Mouse (Mus musculus) spleen, postnatal 14 days (tissue): ENCODE measurements at regions not wholly inside any gene's neighbourhood (a gene's known extent, or its start where the extent isn't known, plus 50 kb on each side); places are given as distances from the start of the nearest gene placed in this dataset.

Experiments
- DNase-seq, 2 experiments: peaks; one replicate each; pipeline ENCODE4 v3.0.0; 2021 to 2022; ENCODE audit warnings: low spot score in 2 of 2

DNA sequence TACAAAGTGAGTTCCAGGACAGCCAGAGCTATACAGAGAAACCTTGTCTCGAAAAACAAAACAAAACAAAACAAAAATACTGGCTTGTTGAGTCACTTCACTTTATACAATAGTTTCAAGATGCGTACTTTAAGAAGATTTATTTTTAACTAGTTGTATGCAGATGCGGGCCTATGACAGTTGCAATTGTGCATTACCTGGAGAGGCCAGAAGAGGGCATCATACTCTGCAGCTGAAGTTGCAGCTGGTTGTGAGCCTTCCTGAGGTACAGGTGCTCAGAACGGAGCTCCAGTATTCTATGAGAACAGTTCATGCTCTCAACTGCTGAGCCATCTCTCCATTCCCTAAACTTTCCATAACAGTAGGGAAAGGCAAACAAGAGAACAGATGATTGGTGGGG lies 314.2 kb upstream of the 4931429L15Rik start:
- DNase-seq, result no peak

- no peak for DNase-seq
These were observed 312.8 kb upstream of the 4931429L15Rik start for GRCm38 (mm10) chr9:46632576-46632975.

DNA sequence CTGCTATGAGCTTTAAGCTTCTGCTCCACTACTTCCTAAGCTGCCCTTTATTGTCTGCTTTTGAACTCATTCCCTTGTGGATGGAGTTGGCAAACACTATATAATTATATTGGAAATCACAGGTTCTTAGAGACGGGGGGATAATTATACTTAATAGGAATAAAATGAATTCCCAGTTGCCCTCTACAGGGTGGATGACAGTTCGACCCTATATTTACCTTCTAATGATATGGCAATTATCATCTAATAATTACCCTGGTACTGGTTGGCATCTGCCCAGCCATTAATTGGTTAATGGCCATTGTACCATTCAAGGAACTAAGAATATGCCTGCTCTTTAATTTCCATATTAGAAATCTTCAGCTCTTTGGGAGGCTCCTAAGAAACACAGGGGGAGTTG lies 302.5 kb upstream of the 4931429L15Rik start:
- no peak for DNase-seq

GRCm38 (mm10) chr9:46621851-46622250 lies 302.1 kb upstream of the 4931429L15Rik start:
- DNase-seq, result no peak

DNA sequence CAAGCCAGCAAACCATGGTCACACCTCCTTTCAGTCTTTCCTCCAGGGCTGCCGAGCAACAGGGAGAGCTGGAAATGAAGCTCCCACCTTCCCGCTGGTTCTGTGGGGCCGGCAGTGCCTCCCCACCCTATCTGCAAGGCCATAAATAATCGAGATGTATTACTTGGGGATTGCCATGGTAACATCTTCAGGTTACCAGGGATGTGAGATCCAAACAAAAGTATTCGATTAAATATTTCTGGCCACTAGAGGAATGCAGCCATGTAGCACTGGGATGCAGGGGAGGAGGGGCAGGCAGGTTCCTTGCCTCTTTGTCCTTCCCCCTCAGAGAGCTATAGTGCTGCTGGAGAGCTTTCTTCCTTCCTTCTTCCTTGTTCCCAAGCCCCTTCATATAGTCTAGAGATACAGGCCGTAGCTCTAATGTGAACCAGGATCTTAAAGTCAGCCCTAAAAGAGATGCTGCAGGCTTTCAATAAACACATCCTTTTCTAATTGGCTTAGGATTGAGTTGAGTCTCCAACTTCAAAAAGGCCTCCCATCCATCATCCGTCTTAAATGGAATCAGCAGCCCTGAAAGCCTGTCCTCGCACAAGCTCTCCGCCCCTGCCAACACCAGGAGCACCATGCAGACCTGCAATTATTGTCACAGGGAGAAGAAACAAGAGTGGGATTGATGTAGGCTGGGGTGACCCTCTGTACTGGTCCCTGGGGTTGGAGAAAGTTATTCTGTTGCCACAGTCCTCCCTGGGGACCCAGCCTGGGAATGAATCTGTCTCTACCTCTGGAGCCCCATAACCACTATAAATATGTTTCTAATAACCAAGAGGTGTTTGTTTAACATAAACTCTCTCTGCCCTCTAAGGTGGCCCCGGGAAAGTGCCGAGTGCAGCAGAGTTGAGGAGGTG lies 290.6 kb upstream of the 4931429L15Rik start:
- no peak for DNase-seq

- DNase-seq, result no peak
These were observed 288.9 kb upstream of the 4931429L15Rik start for GRCm38 (mm10) chr9:46608695-46609094.

DNA sequence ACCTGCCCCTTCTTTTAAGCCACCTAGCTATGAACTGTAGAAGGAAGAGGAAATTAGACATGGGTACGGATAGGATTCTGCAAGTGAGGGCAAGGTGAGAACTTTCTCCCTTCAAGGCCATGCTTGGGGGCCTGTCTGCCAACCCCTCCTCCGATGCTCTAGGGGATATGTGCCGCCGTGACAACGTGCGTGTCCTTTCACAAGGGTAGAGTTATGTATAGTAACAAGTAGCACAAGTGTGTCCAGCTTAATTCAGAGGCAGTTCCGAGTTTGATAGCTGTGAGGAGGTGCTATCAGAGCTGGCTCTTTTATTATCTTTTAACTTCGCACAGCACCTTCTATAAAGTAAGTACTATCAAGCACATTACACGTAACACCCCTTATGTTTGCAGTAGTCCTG lies 281.0 kb upstream of the 4931429L15Rik start:
- DNase-seq, result no peak

DNA sequence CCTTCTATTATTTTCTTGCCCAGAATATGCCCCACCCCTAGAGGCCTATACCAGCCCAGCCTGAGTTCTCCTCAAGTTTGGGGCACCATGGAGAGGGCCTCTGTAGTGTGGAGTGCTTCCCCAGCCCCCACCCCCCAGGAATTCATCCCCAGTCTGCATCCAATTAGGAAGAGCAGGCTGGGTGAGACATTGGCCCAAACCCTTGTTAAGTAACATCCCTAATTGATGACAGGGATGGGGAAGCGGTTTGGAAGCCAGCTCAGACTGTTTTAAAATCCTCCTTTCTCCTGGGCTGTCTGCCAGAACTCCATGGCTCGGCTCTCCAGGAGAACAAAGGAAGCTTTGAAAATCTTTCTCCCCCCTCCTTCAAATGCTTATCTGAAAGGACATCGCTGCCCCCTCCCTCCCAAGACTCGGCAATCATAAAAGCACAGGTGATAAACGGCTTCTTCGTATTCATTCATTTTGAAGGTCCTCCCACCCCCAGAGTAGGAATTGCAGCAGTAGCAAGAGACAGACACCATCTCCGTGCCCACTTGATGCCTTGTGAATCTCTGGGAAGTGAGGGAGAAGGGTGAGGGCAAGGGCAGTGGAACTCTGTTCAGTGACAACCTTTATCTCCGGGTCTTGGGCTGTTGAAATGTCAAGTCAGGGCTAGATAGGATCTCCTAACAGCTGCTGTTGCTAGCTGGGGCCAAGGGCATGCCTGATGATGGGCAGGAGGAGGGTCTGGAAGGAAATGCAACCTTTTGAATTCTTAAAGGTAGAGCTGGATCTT lies 280.3 kb upstream of the 4931429L15Rik start:
- no peak for DNase-seq

DNA sequence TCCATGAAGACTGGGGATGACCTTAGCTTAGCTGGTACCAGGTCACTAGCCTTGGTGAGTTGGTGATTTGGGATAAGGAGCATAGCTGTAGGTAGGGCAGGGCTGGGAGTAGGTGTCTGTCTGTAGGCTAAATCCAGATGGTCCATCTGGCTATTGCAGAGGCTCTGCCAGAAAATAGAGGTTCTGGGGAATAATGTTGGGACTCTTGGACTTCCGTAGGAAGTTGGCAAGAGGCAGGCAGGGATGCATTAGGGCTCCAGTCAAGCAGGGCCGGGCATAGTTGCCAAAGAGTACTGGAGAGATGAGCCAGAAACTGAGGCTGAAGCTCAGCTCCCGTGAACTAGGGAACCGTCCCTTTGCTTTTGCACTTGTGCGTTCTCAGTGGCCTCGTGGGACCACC lies 278.7 kb upstream of the 4931429L15Rik start:
- no peak for DNase-seq

- DNase-seq, result no peak
These were observed 273.7 kb upstream of the 4931429L15Rik start for GRCm38 (mm10) chr9:46593444-46593843.

DNA sequence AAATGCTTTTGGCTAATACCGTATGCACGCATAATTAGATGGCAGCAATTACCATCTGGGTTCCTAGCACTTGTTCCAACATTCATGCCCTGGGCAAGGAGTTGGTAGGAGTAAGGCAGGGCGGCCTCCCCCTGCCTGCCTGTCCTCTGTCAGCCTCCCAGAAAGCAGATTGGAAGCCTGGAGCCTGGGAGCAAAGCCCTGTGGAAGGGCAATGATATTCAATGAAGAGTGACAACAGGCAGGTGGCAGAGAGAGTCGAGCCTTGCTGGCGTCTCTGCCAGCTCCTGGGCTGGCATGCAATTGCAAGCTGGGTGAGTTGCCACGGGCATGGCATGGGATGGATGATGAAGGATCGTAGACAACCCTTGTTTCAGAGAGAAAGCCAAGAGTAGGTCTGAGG lies 273.1 kb upstream of the 4931429L15Rik start:
- DNase-seq, result no peak

GRCm38 (mm10) chr9:46586818-46587217 lies 267.0 kb upstream of the 4931429L15Rik start:
- DNase-seq, result no peak

DNA sequence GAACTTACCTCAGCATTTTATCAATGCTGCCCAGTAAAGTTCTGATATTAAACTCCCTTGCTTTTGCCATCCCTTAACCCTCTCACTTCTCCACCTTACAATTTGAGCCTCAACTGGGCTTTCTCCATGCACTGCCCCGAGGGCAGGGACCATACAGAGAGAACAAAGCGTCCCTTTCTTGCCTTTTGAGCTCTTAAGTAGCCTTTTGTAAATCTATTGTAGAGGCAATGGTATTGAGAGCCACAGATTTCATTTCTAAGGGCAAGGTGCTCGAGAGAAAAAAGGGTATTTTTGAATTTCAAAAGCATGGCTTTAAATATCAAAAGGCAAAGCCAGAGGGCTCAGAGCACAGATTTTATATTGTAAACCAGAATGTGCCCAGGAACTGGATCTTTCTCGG lies 262.1 kb upstream of the 4931429L15Rik start:
- DNase-seq, result no peak

- no peak for DNase-seq
These were observed 242.5 kb upstream of the 4931429L15Rik start for GRCm38 (mm10) chr9:46562301-46562700.

GRCm38 (mm10) chr9:46558481-46558880 lies 238.7 kb upstream of the 4931429L15Rik start:
- DNase-seq, result no peak

DNA sequence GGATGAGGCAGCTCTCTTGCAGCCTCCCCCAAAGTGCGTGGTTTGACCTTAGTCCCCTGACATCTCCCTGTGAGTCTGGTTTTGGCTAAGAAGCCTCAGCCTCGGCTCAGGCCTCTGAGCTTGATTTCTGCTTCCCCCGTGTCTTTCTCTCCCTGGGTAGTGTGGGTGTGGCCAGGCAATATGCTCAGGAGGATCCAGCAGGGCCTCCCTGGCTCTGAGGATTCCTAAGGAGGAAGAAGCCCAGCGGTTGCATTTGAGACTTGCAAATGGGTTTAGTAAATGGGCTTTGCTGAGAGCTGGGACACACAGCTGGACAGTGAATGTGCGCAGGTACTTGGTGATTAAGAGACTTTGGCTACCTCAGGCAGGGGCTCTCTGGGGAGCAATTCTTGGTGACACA lies 238.0 kb upstream of the 4931429L15Rik start:
- DNase-seq, result no peak

DNA sequence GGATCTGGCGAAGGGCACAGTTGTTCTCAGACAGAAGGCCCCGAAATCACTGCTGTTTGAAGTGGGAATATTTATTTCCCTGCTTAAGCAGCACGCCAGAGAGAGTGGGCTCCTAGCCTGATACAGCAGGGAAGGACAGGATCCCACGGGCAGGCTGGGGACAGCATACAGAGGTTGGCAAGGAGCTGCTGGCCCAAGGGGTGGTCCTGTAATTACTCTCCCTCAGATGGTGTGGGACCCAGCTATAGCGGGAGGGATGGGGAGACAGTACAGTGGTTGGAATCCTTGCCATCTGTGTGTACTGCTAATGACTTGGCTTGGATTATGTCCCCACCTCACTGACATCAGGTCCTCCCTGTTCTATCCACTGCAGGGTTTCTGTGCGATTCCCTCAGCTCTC lies 235.4 kb upstream of the 4931429L15Rik start:
- no peak for DNase-seq

GRCm38 (mm10) chr9:46554586-46555152 lies 234.9 kb upstream of the 4931429L15Rik start:
- no peak for DNase-seq

- DNase-seq, result no peak
These were observed 229.6 kb upstream of the 4931429L15Rik start for GRCm38 (mm10) chr9:46549416-46549815.

DNA sequence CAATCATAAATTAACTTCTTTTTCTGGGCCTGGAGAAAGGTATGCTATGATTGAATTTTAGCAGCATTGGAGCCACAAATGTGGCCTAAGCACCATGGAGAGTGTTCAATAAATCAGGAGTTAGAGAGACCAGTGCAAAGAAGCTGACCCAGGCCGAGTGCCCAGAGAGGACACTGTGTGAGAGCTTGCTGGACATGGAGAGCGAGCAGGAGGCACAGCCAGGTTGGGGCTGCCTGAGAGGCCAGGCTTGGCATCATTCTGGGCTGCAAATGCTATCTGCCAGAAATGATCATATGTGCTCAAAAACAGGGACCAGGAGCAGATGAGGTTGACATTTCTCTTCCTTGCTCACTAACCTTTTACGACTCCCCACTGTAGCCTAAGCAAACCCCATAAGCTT lies 224.5 kb upstream of the 4931429L15Rik start:
- DNase-seq, result no peak

DNA sequence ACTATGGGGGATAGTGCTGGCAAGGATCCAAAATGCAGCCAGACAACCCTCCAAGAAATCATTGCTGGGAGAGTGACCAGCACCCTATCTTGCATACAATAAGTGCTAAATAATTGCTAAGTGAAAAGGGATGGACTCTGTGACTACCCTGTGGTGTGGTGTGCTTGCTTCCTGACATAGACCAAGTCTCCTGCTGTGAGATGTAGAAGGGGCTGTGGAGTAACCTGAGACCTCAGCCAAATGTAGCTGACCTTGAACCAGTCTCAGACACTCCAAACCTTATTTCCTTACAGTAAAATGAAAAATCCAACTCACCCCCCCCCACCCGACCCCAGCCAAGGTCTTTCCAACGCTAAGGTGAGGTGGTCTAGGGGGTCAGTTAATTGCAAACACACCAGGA lies 221.2 kb upstream of the 4931429L15Rik start:
- no peak for DNase-seq

DNA sequence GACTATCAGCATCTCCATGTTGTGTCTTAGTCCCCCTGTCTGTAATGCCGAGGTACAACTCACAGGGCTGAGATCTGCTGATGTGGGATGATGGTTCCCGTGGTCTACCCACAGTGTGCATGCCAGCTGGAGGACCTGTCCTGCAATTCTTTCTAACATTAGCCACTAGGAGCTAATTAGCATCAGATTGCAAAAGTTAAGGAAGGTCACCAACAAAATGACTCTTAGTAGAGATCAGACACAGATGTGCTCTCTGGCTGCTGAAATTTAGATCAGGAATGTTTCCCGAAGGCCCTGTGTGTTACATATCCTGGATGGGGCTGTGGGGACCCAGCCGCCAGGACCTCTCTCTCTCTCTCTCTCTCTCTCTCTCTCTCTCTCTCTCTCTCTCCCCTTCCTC lies 218.8 kb upstream of the 4931429L15Rik start:
- no peak for DNase-seq
